In genomic region chr7:31184711-31185110, GRCm38 (mm10) we compare ENCODE assay signal across 29 mouse cellular contexts. TPM values are rescaled to one million over a fixed set of nuclear protein-coding genes. Genes with fewer than 3 reads are reported as not detected.
"Had no signal": no experiment of that assay in that cellular context is flagged by ENCODE, and none has a peak within 500 bp of the region (broad histone marks: within the 10 kb centered on the region; RNA-seq: fewer than 3 reads in every experiment).

No protein-coding gene starts in this region.

- H3K27me3 ChIP-seq: embryonic facial prominence, embryonic 12.5 days; embryonic facial prominence, embryonic 13.5 days; embryonic facial prominence, embryonic 15.5 days; forebrain, embryonic 12.5 days; forebrain, embryonic 13.5 days; forebrain, embryonic 15.5 days had no signal

- H3K9ac ChIP-seq: embryonic facial prominence, embryonic 12.5 days; embryonic facial prominence, embryonic 13.5 days; embryonic facial prominence, embryonic 15.5 days; forebrain, embryonic 12.5 days; forebrain, embryonic 13.5 days; forebrain, embryonic 15.5 days; forebrain, postnatal 0 days had no signal

- ATAC-seq: forebrain, embryonic 13.5 days; forebrain, embryonic 14.5 days; forebrain, embryonic 15.5 days; forebrain, embryonic 16.5 days; forebrain, postnatal 0 days had no signal

- H3K4me2 ChIP-seq: embryonic facial prominence, embryonic 12.5 days; embryonic facial prominence, embryonic 13.5 days; embryonic facial prominence, embryonic 15.5 days; forebrain, embryonic 12.5 days; forebrain, embryonic 13.5 days; forebrain, embryonic 15.5 days had no signal

- H3K36me3 ChIP-seq: embryonic facial prominence, embryonic 10.5 days; embryonic facial prominence, embryonic 12.5 days; embryonic facial prominence, embryonic 13.5 days; embryonic facial prominence, embryonic 15.5 days; forebrain, embryonic 10.5 days; forebrain, embryonic 12.5 days; forebrain, embryonic 15.5 days had no signal

- H3K9me3 ChIP-seq: embryonic facial prominence, embryonic 10.5 days; embryonic facial prominence, embryonic 12.5 days; embryonic facial prominence, embryonic 13.5 days; embryonic facial prominence, embryonic 15.5 days; forebrain, embryonic 12.5 days; forebrain, embryonic 13.5 days; forebrain, embryonic 15.5 days had no signal

- H3K4me3 ChIP-seq: embryonic facial prominence, embryonic 10.5 days; embryonic facial prominence, embryonic 12.5 days; embryonic facial prominence, embryonic 13.5 days; embryonic facial prominence, embryonic 15.5 days; erythroblast, embryonic 14.5 days; forebrain, embryonic 10.5 days; forebrain, embryonic 12.5 days; forebrain, embryonic 13.5 days; forebrain, embryonic 15.5 days; gastrocnemius, adult 2 months; heart, adult 2 months had no signal

- H3K27ac ChIP-seq: embryonic facial prominence, embryonic 10.5 days; embryonic facial prominence, embryonic 12.5 days; embryonic facial prominence, embryonic 13.5 days; embryonic facial prominence, embryonic 15.5 days; forebrain, embryonic 10.5 days; forebrain, embryonic 12.5 days; forebrain, embryonic 13.5 days; forebrain, embryonic 15.5 days; gastrocnemius, adult 2 months; heart, adult 2 months had no signal

- H3K4me1 ChIP-seq: embryonic facial prominence, embryonic 10.5 days; embryonic facial prominence, embryonic 12.5 days; embryonic facial prominence, embryonic 13.5 days; embryonic facial prominence, embryonic 15.5 days; forebrain, embryonic 10.5 days; forebrain, embryonic 12.5 days; forebrain, embryonic 13.5 days; forebrain, embryonic 15.5 days had no signal

- DNase-seq: cerebellum, adult 2 months; cerebellum, adult 8-10 months; cerebellum, adult 9-10 months; cerebellum, adult 9-11 months; cerebellum, postnatal 10 days; cerebellum, postnatal 14 days; cerebellum, postnatal 25 days; cerebellum, postnatal 36 days; embryo, embryonic 11 days; forebrain, postnatal 0 days; gastrocnemius, adult 2 months; gastrocnemius, postnatal 10 days; gastrocnemius, postnatal 14 days; gastrocnemius, postnatal 25 days; gastrocnemius, postnatal 36 days had no signal

RNA-seq across cellular contexts. Expression of gene Scn1b, which starts 57.9 kb away (rescaled TPM):
- total RNA-seq: common myeloid progenitor, adult 5-6 weeks; granulocyte monocyte progenitor cell, adult 5-6 weeks had no signal
